Mouse (Mus musculus) liver, embryonic 15.5 days (tissue): ENCODE data around the gene R3hdm1. TPM values are rescaled to one million over a fixed set of nuclear protein-coding genes. Genes with fewer than 3 reads are reported as not detected.
"Not testable (repeated sequence)": the region's sequence is repeated elsewhere in the genome, so short reads cannot be mapped to it uniquely, and the experiment has no call there.

ENCODE experiments used
- ATAC-seq: fragments of 200-750 bp; cut with Nextera tagmentation; 2 replicates; pipeline ENCODE4 v1.8.0; 2017; ENCODE audit warnings: moderate number of reproducible peaks, mild to moderate bottlenecking, moderate library complexity; ENCODE audit not compliant: insufficient read depth
- H3K27ac ChIP-seq: fragments of 300-500 bp; sonication (generic); replicated peaks from 2 replicates; pipeline ENCODE4 v1.5.1; 2015; ENCODE audit warnings: mild to moderate bottlenecking, inconsistent platforms
- H3K27me3 ChIP-seq: fragments of 300-500 bp; sonication (generic); 2 replicates; pipeline ENCODE4 v1.6.1; 2015; ENCODE audit warnings: mild to moderate bottlenecking, inconsistent platforms
- H3K36me3 ChIP-seq: fragments of 300-500 bp; sonication (generic); replicated peaks from 2 replicates; pipeline ENCODE4 v1.6.1; 2015; ENCODE audit warnings: moderate library complexity, mild to moderate bottlenecking, inconsistent platforms
- H3K4me1 ChIP-seq: fragments of 300-500 bp; sonication (generic); replicated peaks from 2 replicates; pipeline ENCODE4 v1.6.1; 2015; ENCODE audit warnings: inconsistent platforms
- H3K4me2 ChIP-seq: fragments of 300-500 bp; sonication (generic); 2 replicates; pipeline ENCODE4 v1.6.1; 2015; ENCODE audit warnings: moderate library complexity, mild to moderate bottlenecking, inconsistent platforms
- H3K4me3 ChIP-seq: fragments of 300-500 bp; sonication (generic); replicated peaks from 2 replicates; pipeline ENCODE4 v1.5.1; 2015; ENCODE audit warnings: mild to moderate bottlenecking, inconsistent platforms
- H3K9ac ChIP-seq: fragments of 300-500 bp; sonication (generic); 2 replicates; pipeline ENCODE4 v1.6.1; 2015; ENCODE audit warnings: moderate library complexity, mild to moderate bottlenecking, inconsistent platforms
- H3K9me3 ChIP-seq: fragments of 300-500 bp; sonication (generic); replicated peaks from 2 replicates; pipeline ENCODE4 v1.6.1; 2016; ENCODE audit warnings: inconsistent platforms
- WGBS: fragments of 180-500 bp; shearing (Covaris S2); methylation state at CpG from one replicate; pipeline ENCODE4 v1.1.7; 2015; ENCODE audit warnings: mixed read lengths; ENCODE audit not compliant: insufficient replicate concordance; 5-methylcytosine and 5-hydroxymethylcytosine counted together
- polyA plus RNA-seq: library from polyadenylated mRNA; unstranded; fragments of >200 nt; fragmentation: Nextera tagmentation; extraction: Ambion mirVana; gene quantifications from 2 replicates; pipeline ENCODE4 v1.2.1, GENCODE M21; 2015

R3hdm1 gene
- polyA plus RNA-seq, 1 experiment from 2014 or later: 31.1 TPM

DNA sequence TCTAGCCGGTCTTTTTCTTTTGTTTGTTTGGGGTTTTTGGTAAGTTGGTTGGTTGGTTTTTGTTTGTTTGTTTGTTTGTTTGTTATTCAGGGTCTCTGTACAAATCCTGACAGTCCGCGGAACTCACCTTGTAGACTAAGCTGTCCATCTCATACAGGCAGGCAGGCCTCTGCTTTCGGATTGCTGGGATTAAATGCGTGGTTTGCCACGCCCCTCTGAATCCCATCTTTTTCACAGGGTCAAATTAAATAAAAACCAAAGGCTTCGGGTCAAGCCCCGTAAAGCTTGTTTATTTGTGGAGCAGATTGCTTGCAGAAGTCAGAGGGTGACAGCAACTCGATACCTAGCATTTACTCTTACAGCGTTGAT, 140.5 kb downstream of the R3hdm1 start, which contains the start of gene Ubxn4:
TSS of gene Ubxn4 (plus strand) at position 338 of the 369 bp plus-strand sequence.
- 8% methylated on average over 10 of the region's 10 CpGs for WGBS
- no peaks in the 10 kb centered on the region for H3K9me3 ChIP-seq

DNA sequence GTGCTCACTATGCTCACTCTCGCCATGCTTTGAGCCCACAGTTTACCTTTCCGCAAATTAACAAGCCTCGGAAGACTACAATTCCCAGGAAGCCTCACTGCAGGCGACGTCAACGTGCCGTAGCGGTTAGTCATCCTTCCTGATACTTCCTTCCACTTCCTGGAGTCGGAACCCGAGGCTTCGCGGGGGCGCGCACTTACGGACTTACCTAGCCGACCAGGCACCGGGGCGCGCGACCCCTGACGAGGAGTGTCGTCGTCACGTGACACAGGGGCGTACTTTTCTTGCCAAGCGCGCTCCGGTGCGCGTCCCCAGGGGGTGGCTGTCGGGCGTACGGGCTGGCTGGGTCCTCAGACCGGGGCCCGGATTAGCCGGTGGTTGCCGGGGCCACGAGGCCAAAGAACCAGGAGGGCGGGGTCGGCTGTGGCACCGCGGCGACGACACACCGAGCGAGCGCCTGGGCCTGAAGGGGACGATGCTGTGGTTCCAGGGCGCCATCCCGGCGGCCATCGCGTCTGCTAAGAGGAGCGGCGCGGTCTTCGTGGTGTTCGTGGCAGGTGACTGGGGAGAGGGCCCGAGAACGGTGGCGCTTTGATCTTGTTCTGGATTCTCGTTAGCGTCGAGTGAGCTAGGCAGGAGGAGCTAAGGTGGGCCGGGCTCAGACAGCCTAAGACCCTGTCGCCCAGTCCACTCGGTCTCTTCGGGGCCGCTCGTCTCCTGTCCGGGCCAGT, 141.1 kb downstream of the R3hdm1 start:
- peaks cover 21% of the 10 kb centered on the region for H3K4me1 ChIP-seq
- peak overlapping the region; percentile 96 for H3K4me2 ChIP-seq
- WGBS: under 1% methylated on average over 71 of the region's 71 CpGs
- H3K27me3 ChIP-seq: no peaks in the 10 kb centered on the region
- peak overlapping the region; percentile 81 for H3K4me3 ChIP-seq
- H3K36me3 ChIP-seq: 0 out of 2 replicates have a peak, but pooled peaks cover 2% of the 10 kb centered on the region
- peak overlapping the region; percentile 86 for H3K9ac ChIP-seq
- H3K9me3 ChIP-seq: no peaks in the 10 kb centered on the region
- peak; percentile 93 for ATAC-seq
- peak overlapping the region; percentile 88 for H3K27ac ChIP-seq

More for the DNA sequence above, 140.5 kb downstream of the R3hdm1 start, which contains the start of gene Ubxn4:
- Histone ChIP-seq H3K27ac (peak within 1 kb of the TSS; percentile 88), H3K4me1 (peaks cover 21% of the 10 kb centered on the region), H3K27me3 (no peaks in the 10 kb centered on the region), H3K36me3 (0 out of 2 replicates have a peak, but pooled peaks cover 5% of the 10 kb centered on the region), H3K4me2 (peak within 1 kb of the TSS; percentile 96), H3K4me3 (peak within 1 kb of the TSS; percentile 81), H3K9ac (peak within 1 kb of the TSS; percentile 86)
- ATAC-seq: peak; percentile 3; the same call in 1 of the 2 replicates

DNA sequence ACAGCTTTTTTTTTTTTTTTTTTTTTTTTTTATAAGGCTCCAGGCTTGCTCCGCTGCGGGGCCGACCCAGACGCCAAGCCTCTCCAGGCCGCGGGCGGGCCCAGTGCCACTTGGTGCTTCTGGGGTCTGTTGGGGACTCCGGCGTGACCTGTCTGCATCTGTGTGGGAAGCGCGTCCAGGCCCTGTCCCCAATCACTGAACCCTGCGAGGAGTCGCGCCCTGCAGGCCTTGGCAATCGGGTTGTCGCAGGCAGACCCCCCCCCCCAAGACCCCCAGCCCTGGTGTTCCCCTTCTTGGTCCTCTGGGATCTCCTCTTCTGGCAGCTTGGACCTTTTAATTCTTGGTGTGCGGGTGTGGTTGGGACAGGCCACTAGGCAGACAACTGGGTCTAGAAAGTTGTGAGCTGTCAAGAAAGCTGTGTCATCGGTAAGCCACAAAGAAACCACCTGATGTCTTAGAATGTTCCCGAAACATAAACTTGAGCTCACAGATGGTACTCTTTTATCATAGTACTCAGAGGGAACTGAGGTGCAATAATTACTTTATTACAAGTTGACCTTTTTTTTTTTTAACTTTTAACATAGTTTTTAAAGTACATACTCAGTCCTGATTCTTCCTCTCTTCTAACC, 141.7 kb downstream of the R3hdm1 start:
- Histone ChIP-seq H3K4me3 (peak overlapping the region; percentile 81), H3K27ac (peak overlapping the region; percentile 88), H3K4me1 (peaks cover 21% of the 10 kb centered on the region), H3K9me3 (no peaks in the 10 kb centered on the region), H3K4me2 (peak overlapping the region; percentile 96), H3K9ac (peak overlapping the region; percentile 86), H3K36me3 (no peaks in the 10 kb centered on the region), H3K27me3 (no peaks in the 10 kb centered on the region)
- 1% methylated on average over 19 of the region's 19 CpGs for WGBS
- peak; percentile 51 for ATAC-seq

DNA sequence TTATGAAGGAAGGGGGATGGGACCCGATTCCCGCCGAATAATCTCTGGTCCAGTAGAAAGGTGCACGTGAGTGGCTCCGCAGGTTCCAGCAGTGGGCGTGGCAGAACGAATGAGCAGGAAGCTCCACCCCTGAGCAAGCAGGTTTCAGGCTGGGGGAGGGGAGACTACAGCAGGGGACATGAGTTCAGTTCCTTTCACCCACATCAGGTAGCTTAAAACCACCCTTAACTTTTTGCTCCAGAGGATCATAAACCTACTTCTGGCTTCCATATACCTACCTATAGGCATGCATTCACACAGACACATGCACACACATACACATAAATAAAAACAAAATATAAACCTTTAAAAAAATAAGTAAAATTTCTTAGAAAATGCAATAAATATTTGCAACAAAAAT, 164.0 kb downstream of the R3hdm1 start:
- peaks cover 85% of the 10 kb centered on the region for H3K36me3 ChIP-seq
- not testable (repeated sequence) for H3K9me3 ChIP-seq, H3K27me3 ChIP-seq, ATAC-seq, H3K4me2 ChIP-seq, H3K27ac ChIP-seq, H3K4me3 ChIP-seq, H3K9ac ChIP-seq, H3K4me1 ChIP-seq
- WGBS: 65% methylated on average over 7 of the region's 7 CpGs

DNA sequence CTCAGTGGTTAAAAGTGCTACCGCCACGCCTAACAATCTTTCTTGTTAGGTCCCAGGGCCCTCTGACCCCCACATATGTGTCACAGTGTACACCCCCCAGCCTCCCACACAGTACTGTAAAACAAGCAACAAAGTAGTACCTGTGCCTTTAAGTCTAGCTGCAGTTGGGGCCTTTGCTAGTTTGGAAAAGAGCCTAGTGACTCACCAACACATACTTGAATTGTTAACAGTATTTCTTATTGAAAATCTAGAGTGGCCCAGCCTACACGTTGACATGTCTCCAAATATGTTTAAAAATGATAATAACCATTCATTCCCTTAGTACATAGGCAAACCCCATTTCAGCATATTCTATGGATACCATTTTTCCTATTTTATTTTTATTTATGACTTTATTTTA, 167.6 kb downstream of the R3hdm1 start:
- Histone ChIP-seq H3K27me3 (no peaks in the 10 kb centered on the region), H3K27ac (no peak overlapping the region), H3K4me3 (no peak overlapping the region), H3K36me3 (peaks cover 87% of the 10 kb centered on the region), H3K9me3 (no peaks in the 10 kb centered on the region), H3K9ac (no peak overlapping the region), H3K4me1 (peaks cover 2% of the 10 kb centered on the region; the same call in 1 of the 2 replicates), H3K4me2 (no peak overlapping the region)
- no peak for ATAC-seq
- WGBS: 80% methylated on average over 3 of the region's 3 CpGs

DNA sequence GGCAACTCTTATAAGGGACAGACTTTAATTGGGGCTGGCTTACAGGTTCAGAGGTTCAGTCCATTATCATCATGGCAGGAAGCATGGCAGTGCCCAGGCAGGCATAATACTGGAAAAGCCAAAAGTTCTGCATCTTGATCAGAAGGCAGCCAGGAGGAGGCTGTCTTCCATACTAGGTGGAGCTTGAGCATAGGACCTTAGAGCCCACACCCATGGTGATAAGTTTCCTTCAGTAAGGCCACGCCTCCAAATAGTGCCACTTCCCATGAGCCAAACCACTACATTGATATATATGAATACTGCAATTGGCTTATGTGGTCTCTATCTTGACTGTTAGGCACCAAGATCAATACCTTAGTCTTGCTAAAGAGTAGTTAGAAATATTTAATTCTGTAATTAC, 172.8 kb downstream of the R3hdm1 start:
- H3K9ac ChIP-seq: no peak overlapping the region
- H3K4me2 ChIP-seq: no peak overlapping the region
- no peak for ATAC-seq
- H3K27me3 ChIP-seq: no peaks in the 10 kb centered on the region
- 40% methylated on average over 1 of the region's 1 CpGs for WGBS
- peaks cover 5% of the 10 kb centered on the region; the same call in 1 of the 2 replicates for H3K4me1 ChIP-seq
- no peak overlapping the region for H3K4me3 ChIP-seq
- peaks cover 90% of the 10 kb centered on the region for H3K36me3 ChIP-seq
- H3K27ac ChIP-seq: no peak overlapping the region
- H3K9me3 ChIP-seq: no peaks in the 10 kb centered on the region

- no peak overlapping the region for H3K27ac ChIP-seq
- no peak overlapping the region for H3K4me3 ChIP-seq
- H3K9me3 ChIP-seq: 0 out of 2 replicates have a peak, but pooled peaks cover 3% of the 10 kb centered on the region
- H3K9ac ChIP-seq: no peak overlapping the region
- H3K36me3 ChIP-seq: peaks cover 74% of the 10 kb centered on the region
- ATAC-seq: no peak
- H3K4me2 ChIP-seq: no peak overlapping the region
- H3K4me1 ChIP-seq: peaks cover 5% of the 10 kb centered on the region; the same call in 1 of the 2 replicates
- H3K27me3 ChIP-seq: no peaks in the 10 kb centered on the region
- 77% methylated on average over 3 of the region's 3 CpGs for WGBS
Observed at GRCm38 (mm10) chr1:128278563-128278962, 175.5 kb downstream of the R3hdm1 start.

DNA sequence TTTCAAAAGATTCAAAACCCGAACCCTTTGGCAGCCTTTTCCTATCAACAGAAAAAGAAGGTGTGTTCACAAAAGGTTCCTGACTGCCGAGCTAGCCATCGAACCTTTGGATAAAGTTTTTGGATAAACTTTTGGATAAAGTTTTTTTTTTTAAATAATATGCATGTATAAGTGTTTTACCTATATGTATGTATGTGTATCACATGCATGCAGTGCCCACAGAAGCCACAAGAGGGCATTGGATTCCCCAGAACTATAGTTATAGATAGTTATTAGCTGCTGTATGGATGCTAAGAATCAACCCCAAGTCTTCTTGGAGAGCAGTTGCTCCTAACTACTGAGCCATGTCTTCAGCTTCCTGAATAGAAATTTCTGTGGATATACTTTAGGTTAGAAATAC, 178.7 kb downstream of the R3hdm1 start:
- H3K4me3 ChIP-seq: no peak overlapping the region
- H3K4me2 ChIP-seq: no peak overlapping the region
- H3K4me1 ChIP-seq: no peaks in the 10 kb centered on the region
- no peak overlapping the region for H3K27ac ChIP-seq
- peaks cover 45% of the 10 kb centered on the region for H3K36me3 ChIP-seq
- no peak for ATAC-seq
- H3K9ac ChIP-seq: no peak overlapping the region
- 83% methylated on average over 3 of the region's 3 CpGs for WGBS
- 0 out of 2 replicates have a peak, but pooled peaks cover 3% of the 10 kb centered on the region for H3K9me3 ChIP-seq
- no peaks in the 10 kb centered on the region for H3K27me3 ChIP-seq

- no peaks in the 10 kb centered on the region for H3K27me3 ChIP-seq
- no peak overlapping the region for H3K9ac ChIP-seq
- no peak for ATAC-seq
- H3K36me3 ChIP-seq: peaks cover 33% of the 10 kb centered on the region
- no peak overlapping the region for H3K27ac ChIP-seq
- H3K4me1 ChIP-seq: no peaks in the 10 kb centered on the region
- 73% methylated on average over 3 of the region's 3 CpGs for WGBS
- H3K4me2 ChIP-seq: no peak overlapping the region
- no peak overlapping the region for H3K4me3 ChIP-seq
- H3K9me3 ChIP-seq: 0 out of 2 replicates have a peak, but pooled peaks cover 3% of the 10 kb centered on the region
Observed at GRCm38 (mm10) chr1:128282924-128283323, 179.8 kb downstream of the R3hdm1 start.

DNA sequence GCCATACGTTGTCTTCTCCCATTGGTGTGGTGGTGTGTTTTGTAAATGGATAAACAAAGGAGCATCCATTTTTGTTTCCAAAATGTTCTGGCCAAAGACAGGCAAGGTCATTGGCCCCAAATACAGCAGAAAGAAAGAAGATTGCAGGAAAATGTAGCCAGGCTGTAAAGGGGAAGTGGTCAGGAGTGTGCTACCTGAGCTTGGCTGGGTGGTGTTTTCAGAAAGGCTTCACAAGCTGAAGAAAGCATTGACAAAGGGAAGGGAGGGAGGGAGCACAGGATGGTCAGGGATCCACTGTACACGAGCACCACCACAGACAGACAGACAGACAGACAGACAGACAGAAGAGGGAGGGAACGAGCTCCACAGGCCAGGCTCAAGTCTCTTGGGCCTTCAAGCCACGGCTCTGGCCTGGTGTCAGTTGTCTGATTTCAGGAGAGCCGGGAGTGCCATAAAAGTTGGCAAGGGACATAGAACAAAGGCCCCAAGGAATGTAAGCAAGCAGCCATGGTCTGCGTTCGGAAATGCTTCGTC, 181.1 kb downstream of the R3hdm1 start:
- ATAC-seq: no peak
- H3K27ac ChIP-seq: no peak overlapping the region
- H3K4me3 ChIP-seq: no peak overlapping the region
- 60% methylated on average over 8 of the region's 8 CpGs for WGBS
- H3K9me3 ChIP-seq: 0 out of 2 replicates have a peak, but pooled peaks cover 3% of the 10 kb centered on the region
- no peaks in the 10 kb centered on the region for H3K27me3 ChIP-seq
- no peaks in the 10 kb centered on the region for H3K4me1 ChIP-seq
- H3K9ac ChIP-seq: no peak overlapping the region
- H3K4me2 ChIP-seq: no peak overlapping the region
- peaks cover 21% of the 10 kb centered on the region for H3K36me3 ChIP-seq

- no peaks in the 10 kb centered on the region for H3K27me3 ChIP-seq
- no peaks in the 10 kb centered on the region for H3K4me1 ChIP-seq
- no peak for ATAC-seq
- H3K9me3 ChIP-seq: 0 out of 2 replicates have a peak, but pooled peaks cover 3% of the 10 kb centered on the region
- no peak overlapping the region for H3K9ac ChIP-seq
- H3K4me3 ChIP-seq: no peak overlapping the region
- no peak overlapping the region for H3K4me2 ChIP-seq
- 71% methylated on average over 9 of the region's 9 CpGs for WGBS
- H3K27ac ChIP-seq: no peak overlapping the region
- H3K36me3 ChIP-seq: peaks cover 12% of the 10 kb centered on the region; the same call in 1 of the 2 replicates
Observed at GRCm38 (mm10) chr1:128285136-128285535, 182.0 kb downstream of the R3hdm1 start.
